Mouse (Mus musculus): ENCODE results near the gene Bahcc1. TPM values are rescaled to one million over a fixed set of nuclear protein-coding genes. Genes with fewer than 3 reads are reported as not detected.

The Bahcc1 gene
- not detected for polyA plus RNA-seq (2017; shearing (Covaris generic))

DNA sequence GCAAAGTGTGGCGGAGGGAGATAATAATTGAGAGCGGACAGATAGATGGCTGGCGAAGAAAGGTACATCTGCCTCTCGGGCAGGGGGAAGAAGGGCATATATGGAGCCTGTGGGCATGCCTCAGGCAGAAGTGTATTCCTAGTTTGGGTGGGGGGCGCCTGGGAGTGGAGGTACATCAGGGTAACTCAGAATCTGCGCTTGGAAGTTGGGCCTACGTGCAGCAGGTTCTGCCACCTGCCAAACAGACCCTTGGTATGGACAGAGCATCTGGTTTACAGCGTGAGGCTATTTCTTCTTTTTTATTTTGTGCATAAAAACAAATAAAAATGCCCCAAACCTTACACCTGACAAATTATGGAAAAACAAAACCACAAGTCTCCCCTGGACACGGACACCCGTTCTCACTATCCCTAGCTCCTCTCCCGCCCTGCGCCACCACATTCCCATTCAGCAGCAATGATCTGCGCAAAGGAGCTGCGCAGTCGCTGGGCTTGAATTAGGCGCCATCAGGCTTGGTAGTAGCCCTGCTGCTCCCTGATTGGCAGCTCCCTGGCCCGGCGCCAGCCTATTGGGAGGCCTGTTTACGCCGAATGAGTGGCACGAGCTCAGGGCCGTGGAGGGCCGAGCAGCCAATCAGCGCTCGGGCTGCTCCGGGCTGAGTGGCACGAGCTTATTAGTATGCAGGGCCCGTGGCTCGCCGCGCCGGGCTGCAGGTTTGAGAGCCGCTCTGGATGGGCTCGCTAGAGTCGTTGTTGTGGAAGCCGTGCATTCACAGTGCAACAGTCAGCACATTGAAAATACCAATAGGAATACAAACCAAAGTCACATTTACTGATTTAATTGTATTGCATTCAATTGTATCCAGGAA, at the start of gene Bahcc1:
Gene Bahcc1, plus strand, starts transcription at position 718 of the 868 bp plus-strand sequence.
- peak; percentile 81 for ATAC-seq

DNA sequence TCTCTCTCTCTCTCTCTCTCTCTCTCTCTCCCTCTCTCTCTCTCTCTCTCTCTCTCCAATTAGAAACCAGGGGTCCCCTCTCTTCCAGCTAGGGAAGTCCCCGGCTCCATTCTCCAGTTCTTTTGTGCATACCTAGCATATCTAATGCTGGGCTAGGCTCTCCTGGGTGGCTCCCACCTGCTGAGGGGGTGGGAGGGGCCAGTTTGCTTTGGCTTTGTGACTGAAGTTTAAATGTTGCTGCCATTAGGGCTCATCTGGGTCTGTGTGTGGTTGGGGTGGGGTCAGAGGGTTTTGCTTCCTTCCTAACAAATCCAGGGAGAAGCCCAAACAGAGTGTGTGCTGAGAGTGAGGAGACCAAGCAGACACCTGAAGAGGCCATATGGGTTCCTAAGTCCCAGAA, 49.6 kb upstream of the Bahcc1 start:
- ATAC-seq: no peak

DNA sequence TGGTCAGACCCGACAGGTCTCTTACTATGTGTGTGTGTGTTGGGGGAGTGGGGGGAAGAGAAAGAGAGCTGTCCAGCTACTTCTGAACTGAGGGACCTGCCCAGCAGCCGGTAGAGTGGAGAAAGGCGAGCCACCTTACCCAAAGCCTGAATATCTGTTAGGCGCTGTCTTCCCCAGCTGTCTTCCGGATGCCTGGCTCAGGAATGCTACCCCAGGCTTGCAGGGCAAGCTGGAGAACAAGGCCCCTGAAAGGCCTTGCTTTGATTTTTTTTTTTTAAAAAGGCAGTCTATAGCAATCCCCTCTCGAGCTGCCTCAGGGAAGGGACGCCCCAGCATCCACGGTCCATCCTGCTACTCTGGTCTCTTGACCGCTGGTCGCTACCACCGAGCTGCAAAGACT, 49.0 kb upstream of the Bahcc1 start:
- ATAC-seq: no peak

DNA sequence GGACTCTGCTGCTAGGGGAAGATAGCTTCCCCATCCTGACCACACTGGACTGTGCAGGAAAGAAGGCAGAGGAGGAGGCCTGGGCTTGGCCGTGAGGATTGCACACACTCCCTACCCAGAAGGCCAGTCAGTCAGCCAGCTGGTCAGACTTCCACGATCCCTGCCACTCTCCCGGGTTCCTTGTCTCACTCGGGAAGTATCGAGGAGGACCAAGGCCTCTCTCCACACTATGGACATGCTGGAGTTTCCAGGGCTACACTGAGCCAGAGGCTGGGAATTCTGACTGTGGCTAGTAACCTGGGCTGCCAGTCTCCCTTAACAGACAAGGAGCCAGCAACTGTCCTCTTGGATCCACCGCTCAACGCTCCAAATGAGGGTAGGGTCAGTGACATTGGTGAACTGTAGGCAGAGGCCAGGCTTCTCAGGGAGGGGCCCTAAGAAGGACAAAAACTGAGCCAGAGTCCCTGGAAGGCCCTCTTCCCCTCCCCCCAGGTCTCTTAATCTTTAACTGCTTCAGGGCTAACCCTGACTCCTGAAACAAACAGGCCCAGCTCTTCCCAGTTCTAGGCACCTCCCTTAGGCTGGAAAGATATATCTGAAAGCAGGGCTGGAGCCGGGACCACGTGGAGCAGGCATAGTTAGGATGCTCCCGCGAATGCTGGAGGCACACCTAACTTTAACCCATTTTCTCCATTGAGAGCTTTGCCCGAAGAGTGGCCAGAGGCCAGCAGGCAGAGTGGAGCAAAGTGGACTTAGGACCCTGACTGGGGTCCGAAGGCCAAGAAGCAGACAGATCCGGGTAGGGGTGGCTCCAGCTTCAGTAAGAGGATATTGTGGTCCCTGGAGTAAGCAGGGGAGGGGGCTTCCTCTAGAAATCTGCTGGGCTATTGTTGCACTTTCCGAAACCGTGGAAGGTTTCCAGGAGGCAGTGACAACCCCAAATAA, 48.1 kb upstream of the Bahcc1 start:
- no peak for ATAC-seq

DNA sequence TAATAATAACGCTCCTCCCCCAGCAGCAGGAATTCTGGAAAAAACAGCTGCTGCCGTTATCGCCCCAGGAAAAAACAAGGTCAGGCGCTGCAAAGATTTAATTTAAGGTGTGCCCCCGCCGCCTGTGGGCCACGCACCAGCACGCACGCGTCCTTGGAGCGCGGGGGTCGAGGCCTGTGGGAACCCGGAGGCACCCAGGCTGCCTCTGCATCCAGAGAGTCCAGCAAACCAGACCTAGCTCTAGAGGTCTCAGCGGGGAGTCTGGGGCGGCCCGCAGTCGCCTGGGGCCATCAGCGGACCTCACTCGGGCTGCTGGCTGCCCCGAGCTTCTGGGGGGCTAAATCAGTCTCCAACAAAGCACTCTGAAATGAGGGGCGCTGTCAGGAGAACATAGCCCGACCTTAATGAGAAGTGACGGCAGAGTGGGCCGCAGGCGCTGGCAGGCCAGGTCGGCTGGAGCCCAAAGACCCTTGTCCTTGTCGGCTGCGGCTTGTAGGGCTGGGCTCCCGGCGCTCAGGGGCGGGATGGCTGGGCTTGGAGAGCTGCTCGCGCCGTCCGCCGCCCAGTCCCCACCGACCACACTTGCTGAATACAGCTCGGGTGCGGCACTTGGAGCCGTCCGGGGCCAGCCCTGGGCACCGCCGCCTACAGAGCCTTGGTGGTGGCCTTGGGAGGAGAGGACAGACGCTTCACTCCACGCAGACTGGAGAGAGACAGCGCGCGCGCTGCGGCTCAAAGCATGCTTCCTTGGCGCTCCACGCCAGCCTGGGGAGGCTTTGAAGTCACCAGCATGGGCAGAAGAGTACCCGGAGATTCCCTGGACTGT, 47.2 kb upstream of the Bahcc1 start:
- ATAC-seq: no peak

DNA sequence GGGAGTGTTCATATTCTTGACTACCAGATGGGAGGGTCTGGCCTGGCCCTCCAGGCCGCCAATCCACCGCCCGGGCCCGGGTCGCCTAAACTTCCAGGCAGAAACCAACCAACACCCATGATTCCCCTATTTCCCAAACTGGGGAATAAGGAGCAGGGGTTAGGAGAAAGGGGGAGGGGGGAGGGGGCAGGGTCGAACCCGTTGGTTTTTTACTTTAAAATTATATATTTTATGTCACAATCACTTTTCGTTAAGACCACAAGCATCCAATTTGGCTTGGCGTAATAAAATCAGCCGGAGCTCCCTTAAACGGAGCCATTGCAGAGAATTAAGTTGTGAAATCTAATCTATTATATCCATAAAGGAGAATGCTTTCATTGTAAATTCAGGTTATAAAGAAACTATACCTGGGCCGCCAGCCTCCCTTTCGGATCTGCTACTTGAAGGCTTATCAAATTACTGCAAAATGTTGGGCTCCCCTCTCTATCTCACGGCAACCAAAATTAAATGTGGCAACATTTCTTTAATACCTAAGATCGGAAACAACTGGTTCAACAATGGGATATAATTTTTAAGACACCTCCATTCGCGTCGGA, 46.5 kb upstream of the Bahcc1 start:
- ATAC-seq: no peak

DNA sequence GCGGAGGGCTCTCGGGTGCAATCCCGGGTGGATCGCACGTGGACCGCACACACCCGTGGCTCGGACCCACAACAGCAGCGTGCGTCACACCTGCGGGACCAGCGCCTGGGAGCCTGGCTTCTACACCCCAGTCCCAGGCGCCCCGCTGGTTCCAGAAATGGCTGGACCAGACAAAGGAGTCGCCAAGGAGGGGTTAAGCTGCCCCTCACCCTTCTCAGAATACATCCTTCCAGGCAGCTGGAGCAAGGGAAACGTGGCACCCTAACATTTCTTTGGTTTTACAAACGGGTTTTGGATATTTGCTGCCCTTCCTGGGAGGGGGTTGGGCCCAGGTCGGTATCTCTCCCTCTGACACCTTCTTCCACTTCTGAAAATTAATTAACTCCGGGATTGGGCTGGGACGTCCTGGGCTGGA, 45.9 kb upstream of the Bahcc1 start:
- ATAC-seq: no peak

DNA sequence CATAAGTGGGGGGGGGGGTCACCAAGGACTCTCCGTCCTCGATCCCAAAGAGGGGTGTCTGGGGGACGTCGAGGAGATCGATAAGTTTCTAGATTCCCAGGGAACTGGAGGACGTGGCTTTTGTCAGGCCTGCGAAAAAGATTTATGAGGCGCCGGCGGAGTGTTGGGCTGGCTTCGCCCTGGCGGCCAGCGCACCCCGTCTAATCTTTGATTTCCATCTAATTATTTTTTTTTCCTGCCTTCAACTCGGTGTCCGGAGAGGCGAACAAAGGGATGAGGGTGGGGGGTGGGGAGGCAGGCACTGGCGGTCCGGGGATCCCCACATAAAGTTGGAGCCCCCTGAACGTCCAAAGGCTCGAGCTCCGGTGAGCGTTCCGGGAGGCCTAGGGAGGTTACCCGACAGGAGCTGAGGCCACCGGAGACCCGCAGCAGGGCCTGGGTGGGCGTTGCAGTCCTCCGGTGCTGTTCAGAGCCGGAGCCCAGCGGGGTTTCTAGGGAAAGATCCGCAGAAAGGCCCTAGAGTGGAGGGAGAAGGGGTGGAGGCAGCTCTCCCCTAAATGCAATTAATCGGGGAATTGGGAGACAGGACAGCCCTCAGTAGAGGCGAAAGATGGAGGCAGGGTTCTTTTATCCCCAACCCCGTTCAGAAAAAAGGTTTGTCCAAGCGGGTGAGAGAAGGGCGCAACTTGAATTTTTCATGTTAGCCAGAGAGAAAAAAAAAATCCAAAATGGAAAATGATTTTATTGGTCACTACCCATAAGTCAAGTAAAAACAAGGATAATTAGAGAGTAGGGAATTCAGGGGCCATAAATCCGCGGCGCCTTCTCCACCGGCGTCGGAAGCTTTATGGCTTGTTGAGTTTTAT, 45.3 kb upstream of the Bahcc1 start:
- no peak for ATAC-seq

DNA sequence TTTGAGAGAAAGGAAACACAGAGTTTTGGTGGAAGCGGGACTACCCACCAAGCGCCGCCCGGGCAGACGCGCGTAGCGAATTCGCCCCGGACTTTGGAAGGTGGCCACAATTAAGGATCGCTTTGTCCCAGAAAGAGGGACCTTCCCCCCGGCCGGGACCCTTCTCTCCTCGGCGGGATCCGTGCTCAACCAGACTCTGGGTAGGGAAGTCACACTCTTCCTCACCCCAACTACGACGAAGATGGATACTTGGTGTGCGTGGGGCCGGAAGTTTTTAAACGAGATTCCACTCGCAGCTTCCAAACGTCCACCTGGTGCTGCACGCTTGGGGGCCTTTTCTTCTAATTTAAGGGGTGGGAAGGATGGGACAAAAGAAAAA, 44.7 kb upstream of the Bahcc1 start:
- no peak for ATAC-seq

DNA sequence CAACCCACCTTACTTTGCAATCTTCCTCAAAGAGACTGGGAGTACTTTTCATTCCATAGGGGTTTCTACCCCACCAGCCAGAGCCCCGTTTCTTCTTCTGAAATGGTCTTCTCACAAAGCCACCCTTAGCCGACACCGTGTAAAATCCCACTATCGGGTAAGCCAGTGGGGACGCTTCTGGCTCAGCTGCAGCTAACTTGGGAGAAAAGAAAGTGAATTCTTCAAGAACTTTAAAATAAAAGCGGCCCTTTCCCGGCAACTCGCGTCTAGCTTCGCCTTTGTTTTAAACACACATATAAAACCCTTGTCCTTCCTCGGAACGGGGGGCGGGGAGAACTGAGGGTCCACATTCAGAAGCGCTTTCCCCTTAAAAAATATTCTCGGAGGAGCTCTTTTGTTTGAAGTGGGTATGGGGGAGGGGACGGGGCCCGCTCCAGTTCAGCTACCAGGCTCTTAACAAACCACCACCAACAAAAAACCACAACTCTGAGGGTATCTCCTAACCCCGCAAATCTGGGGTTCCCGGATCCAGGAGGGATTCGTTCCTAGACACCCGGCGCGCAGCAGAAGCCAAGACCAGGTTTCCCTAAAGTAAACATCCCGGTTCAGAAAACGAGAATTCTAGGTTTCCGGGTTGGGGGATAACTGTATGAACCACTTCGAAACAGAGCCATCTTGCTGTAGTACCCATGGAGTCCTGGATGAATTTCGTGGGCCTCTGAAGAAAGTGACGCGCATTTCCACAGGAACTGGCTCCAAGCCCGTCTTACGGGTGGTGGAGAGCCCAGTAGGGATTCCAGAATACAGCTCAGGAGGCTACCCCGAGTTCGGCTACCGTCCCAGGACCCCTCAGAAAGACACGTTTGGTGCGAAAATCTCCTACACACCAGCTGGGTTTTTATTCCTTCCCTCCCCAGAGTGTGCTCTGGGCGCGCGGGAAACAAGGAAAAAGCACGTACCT, 44.0 kb upstream of the Bahcc1 start:
- ATAC-seq: no peak

DNA sequence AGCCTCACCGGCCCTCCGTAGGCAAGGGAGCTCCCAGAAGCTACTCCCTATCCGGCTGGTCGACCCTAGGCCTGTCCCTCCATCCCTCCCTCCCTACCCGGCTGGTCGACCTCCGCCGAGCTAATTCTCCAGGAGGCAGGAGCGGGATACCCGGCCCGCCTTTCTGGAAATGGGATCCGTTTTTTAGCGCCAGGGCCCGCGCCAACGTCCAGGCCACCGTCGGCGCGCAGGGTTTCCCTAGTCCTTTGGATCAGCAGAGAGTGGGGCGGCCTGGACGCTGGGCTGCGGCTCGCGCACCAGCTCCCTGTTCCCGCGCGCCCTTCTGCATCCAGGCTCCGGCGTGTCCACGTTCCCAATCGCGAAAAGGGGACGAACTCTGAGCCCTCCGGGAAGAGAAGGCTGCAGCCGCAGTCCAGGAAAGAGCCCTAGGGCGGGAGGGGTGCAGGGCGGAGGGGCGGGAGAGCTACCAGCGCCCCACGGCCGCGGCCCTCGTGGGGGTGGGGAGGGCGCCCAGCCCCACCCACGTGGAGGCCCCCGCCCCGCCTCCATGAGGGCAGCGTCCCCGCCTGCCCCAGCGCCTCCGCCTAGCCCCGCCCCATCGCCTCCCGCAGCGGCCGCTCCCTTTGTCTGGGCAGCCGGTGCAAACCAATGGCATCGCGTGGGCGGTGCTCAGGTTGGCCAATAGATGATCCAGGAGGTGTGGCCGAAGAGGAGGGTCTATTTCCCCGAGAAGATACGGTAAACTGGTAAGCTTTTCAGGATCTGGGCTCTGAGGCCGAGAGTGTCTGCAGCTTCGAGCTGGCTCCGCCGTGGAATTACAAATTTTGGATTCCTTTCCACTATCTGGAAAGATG, 43.1 kb upstream of the Bahcc1 start:
- peak; percentile 83 for ATAC-seq

DNA sequence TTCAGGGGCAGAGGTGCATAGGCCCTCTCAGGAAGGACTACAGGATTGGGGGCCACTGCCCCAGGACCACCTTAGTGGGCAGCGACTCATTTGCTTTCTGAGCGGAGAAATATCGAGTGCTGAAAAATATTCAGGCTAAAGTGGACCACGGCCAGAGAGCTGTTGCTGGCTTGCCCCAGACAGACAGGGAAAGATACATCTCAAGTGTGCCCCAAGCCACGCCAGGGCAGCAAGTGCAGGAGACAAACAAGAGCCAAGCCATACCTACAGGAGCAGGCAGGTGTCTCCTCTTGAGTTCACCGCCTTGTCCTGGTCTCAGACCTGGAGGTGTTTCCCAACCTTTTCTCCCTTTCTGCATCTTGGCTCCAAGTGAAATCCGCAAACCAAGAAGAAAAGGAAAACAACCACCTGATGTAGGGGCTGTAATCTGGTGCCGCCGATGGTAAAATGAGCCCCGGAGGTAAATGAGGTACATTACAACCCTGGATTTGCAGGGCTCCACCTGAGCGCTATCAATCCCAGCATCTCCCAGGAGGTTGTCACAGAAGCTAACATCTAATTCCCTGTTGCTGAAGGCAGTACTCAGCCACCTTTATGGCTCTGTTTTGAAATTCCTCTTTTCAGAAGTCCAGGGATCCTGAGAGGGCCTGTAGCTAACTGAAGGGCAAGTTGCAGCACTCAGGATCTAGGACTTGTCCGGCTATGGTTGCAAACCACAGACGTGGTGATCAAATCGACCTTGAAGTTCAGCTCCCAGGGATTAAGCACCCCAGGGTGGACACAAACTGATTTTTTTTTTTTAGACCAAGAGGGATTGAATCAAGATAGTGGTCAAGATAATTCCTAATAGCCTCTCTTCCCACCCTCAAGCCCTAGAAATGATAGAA, 42.0 kb upstream of the Bahcc1 start:
- no peak for ATAC-seq

DNA sequence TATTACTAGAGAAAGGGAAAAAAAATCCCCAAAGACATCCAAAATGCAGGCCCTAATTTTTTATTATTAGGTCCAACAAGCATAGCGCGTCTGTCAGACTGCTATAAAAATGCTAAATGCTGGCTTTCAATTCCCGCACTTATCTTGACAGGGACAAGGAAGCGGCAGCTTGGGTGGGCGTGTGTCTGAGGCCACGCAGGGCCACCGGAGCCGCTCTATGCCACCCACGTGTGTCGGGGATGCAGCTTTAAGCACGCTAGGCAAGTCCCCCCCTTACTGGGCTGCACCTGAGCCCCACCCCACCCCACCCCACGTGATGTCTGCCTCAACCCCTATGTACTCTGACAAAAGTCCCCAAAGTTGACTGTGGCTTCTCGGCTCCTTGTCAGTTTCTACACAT, 33.9 kb upstream of the Bahcc1 start:
- ATAC-seq: no peak

DNA sequence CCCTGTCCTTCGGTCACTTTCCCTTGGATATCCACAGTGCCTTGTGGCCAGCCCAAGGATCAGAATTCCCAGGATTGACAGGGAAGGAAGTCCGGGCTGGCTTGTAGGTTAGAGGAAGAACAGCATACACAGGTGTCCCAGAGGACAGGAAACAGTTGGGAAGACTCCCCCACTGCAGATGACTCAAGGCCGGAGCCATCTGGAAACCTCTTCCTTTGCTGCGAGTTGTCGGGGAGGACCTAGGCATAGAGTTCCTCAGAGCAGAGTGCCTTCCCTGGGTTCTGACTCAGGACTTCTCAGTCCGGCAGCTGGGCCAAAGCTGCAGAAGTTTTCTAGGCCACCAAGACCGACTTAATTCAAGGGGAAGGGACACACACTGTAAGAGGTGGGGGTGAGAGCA, 33.0 kb upstream of the Bahcc1 start:
- no peak for ATAC-seq

DNA sequence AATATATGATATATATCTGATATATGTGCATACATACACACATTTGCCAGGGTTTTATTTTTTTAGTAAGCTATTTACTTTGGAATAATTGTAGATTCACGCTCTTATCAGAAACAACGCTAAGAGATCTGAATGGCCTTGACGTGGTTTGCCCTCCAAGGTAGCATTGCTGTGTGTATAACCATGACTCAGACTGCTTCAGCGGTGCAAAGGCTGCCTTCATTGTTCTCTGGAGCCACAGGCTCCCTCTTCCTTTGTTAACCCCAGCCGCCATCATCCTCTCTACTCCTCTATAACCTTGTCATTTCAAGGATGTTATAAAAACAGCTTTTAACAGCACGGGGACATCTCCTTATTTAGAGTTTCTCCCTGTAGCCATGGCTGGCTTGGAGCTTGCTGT, 32.1 kb upstream of the Bahcc1 start:
- no peak for ATAC-seq

DNA sequence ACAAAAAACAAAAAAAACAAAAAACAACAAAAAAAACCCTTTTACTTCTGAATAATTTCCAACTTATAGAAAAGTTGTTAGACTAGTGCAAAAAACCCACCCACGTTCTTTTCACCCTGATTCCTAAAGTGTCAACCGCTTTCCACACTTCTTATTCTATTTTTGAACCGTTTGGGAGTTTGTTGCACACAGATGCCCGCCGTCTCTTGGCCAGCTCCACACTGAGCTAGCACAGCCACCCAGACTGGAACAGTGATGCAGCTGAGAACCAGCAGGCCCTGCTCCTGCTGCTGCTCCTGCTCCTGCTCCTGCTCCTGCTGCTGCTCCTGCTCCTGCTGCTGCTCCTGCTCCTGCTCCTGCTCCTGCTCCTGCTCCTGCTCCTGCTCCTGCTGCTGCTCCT, 28.5 kb upstream of the Bahcc1 start:
- ATAC-seq: no peak

DNA sequence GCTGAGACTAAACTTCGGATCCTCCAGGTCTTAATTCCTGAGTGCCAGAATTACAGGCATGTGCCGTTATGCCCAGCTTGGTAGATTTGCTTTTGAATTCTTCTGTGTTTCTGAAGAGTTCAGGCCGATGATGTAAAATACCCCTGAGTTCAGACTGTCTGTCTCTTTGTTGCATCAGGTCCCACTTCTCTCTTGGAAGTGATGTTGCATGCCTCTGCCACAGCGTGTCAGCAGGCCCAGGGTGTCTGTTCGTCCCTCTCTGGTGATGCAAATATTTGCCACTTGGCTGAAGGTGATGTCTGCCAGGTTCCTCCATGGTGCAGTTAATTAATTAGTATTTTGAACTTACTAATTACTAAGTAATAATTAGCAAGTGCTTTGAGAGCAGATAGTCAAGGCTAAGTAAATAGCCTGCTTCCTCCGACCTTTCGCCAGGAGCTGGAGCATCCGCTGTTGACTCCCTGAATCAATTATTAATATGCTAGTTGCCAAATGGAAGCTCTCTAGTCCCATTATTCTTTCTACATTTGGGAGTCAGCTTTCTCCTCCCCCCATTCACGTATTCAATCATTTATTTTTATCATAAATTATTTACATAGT, 26.6 kb upstream of the Bahcc1 start:
- no peak for ATAC-seq

DNA sequence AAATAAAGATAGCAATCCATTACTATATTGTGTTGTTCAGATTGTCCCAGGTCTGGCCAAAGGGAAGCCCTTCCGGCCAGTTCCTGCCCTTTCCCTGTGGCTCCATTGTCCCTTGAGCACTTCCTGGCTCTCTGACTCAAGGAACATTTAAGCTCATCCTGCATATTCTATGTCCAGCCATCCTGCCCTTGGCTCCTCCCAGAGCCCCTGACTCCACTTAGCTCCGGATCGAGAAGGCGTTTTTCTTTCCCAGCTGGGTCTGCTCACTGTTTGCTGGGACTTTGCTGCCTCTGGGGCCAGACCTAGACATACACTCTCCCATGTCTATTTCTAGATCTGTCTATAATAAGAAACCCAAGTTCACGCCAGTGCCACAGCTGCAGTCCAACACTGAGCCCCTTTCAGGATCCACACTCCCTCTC, 26.1 kb upstream of the Bahcc1 start:
- ATAC-seq: no peak

All from activated CD4-positive, CD25-positive, alpha-beta regulatory T cell, adult 4 months (primary cell).